Mouse (Mus musculus) lung, postnatal 0 days (tissue): Measurements from ENCODE around the gene Slc19a2.

Source experiments
- CTCF ChIP-seq: IDR thresholded peaks from 2 replicates; pipeline ENCODE4 v1.5.1; 2016; ENCODE audit warnings: antibody characterized with exemption, mild to moderate bottlenecking
- EP300 ChIP-seq: IDR thresholded peaks from 2 replicates; pipeline ENCODE4 v1.6.1; 2016; ENCODE audit warnings: antibody characterized with exemption, mild to moderate bottlenecking, control low read depth

DNA sequence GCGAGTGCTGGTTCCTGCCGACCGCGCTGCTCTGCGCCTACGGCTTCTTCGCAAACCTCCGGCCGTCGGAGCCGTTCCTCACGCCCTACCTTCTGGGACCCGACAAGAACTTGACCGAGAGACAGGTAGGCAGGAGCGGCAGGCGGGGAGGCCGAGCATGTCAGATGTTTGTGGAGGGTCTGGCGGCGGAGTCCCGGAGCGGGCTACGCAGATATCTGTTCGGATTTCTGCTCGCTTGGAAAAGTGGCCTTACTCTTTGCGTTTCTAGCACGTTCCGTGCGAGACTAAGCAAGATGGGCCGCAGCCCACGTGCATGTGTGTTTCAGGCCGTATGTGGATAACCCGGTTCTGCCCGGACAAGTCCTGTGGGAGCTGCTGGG is 476 bp downstream of the Slc19a2 start:
- no peak for TF ChIP-seq CTCF
- no peak for TF ChIP-seq EP300
